In the genomic region with DNA sequence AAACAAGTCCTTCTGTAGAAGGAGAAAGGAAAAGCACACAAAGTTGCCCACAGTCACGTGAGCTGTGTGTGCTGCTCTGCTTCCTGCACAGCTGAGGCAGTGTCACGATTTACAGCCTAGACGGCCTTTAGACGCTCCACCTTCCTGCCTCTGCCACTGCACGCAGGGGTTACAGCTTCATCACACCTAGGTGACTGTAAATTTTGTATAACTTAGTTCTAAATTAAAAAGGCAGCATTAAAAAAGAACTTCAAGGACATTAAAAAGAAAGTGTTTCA, we compare ENCODE assay signal across 14 mouse cellular contexts.
A peak's percentile ranks its signal among the peaks of the same experiment; 100 is the strongest.
DNase-seq lines count a peak whose midpoint lies in the region; ATAC-seq and TF ChIP-seq lines count a peak whose summit lies in the region.
"Had no signal": no experiment of that assay in that cellular context is flagged by ENCODE, and none has a peak within 500 bp of the region (broad histone marks: within the 10 kb centered on the region; RNA-seq: fewer than 3 reads in every experiment).

No protein-coding gene starts in this region.

- no peak for TF ChIP-seq POLR2A in heart, adult 2 months (IDR thresholded peaks at IDR 0.05; ENCODE audit: insufficient read depth, low read depth, low read length)

- TF ChIP-seq EP300 in heart, adult 2 months (IDR thresholded peaks at IDR 0.05; ENCODE audit: insufficient read depth, low read depth, low read length) = no peak

- H3K4me2 ChIP-seq in midbrain, embryonic 16.5 days (ENCODE audit: low read length) = no peak overlapping the region
- no peak overlapping the region for H3K4me2 ChIP-seq in midbrain, embryonic 14.5 days (ENCODE audit: low read length)
- H3K4me2 ChIP-seq: stomach, embryonic 15.5 days had no signal

- WGBS in heart, adult 2 months = 64% methylated on average over 5 of the region's 5 CpGs
- 83% methylated on average over 5 of the region's 5 CpGs for WGBS in midbrain, embryonic 16.5 days
- 91% methylated on average over 5 of the region's 5 CpGs for WGBS in midbrain, embryonic 14.5 days

- H3K79me2 ChIP-seq in heart, adult 2 months (replicated peaks; ENCODE audit: control insufficient read depth, insufficient read depth, low read length) = no peaks in the 10 kb centered on the region

- peak; percentile 69; the same call in 1 of the 2 replicates for ATAC-seq in midbrain, embryonic 16.5 days
- ATAC-seq in midbrain, embryonic 14.5 days (ENCODE audit: low FRiP score, low TSS enrichment) = no peak
- peak; percentile 47 for ATAC-seq in common myeloid progenitor, adult 5-6 weeks (replicated peaks; ENCODE audit: low read depth, poor library complexity, severe bottlenecking)

- H3K9me3 ChIP-seq in midbrain, embryonic 16.5 days (replicated peaks; ENCODE audit: control insufficient read depth, low read length, poor library complexity, severe bottlenecking) = no peaks in the 10 kb centered on the region
- no peaks in the 10 kb centered on the region for H3K9me3 ChIP-seq in midbrain, embryonic 14.5 days (ENCODE audit: control insufficient read depth, low read length)
- H3K9me3 ChIP-seq: stomach, embryonic 15.5 days had no signal

- H3K36me3 ChIP-seq in heart, adult 2 months (ENCODE audit: control insufficient read depth, insufficient read depth, low read length) = peaks cover 3% of the 10 kb centered on the region; the same call in 1 of the 2 replicates
- peaks cover 6% of the 10 kb centered on the region; the same call in 1 of the 2 replicates for H3K36me3 ChIP-seq in midbrain, embryonic 16.5 days (ENCODE audit: control insufficient read depth, insufficient read depth, low read length)
- H3K36me3 ChIP-seq in midbrain, embryonic 14.5 days (ENCODE audit: control insufficient read depth, insufficient read depth, low read length) = peaks cover 22% of the 10 kb centered on the region

- H3K27me3 ChIP-seq in heart, adult 2 months (ENCODE audit: control insufficient read depth, insufficient read depth, low read length) = no peaks in the 10 kb centered on the region
- H3K27me3 ChIP-seq in midbrain, embryonic 16.5 days (ENCODE audit: control insufficient read depth, insufficient read depth, low read depth, low read length) = no peaks in the 10 kb centered on the region
- H3K27me3 ChIP-seq in midbrain, embryonic 14.5 days (ENCODE audit: control insufficient read depth, insufficient read depth, low read length) = no peaks in the 10 kb centered on the region
- H3K27me3 ChIP-seq: CH12.LX; stomach, embryonic 15.5 days had no signal

- no peak for TF ChIP-seq CTCF in heart, adult 2 months (IDR thresholded peaks at IDR 0.05)

- H3K27ac ChIP-seq in heart, adult 2 months = no peak overlapping the region
- no peak overlapping the region for H3K27ac ChIP-seq in midbrain, embryonic 16.5 days (ENCODE audit: low read length)
- H3K27ac ChIP-seq in midbrain, embryonic 14.5 days (replicated peaks; ENCODE audit: low read depth, low read length) = no peak overlapping the region
- H3K27ac ChIP-seq: stomach, embryonic 15.5 days had no signal

- intact Hi-C loops in heart, adult 2 months (cut with DNase I) = no loop called here

- no peak overlapping the region for H3K9ac ChIP-seq in heart, adult 2 months (ENCODE audit: low read depth, low read length)
- no peak overlapping the region for H3K9ac ChIP-seq in midbrain, embryonic 16.5 days (ENCODE audit: low read depth, low read length)
- H3K9ac ChIP-seq in midbrain, embryonic 14.5 days (replicated peaks; ENCODE audit: low read length) = no peak overlapping the region
- H3K9ac ChIP-seq: stomach, embryonic 15.5 days had no signal

- no peaks in the 10 kb centered on the region for H3K4me1 ChIP-seq in heart, adult 2 months (ENCODE audit: control insufficient read depth, insufficient read depth, low read length)
- no peaks in the 10 kb centered on the region for H3K4me1 ChIP-seq in midbrain, embryonic 16.5 days (ENCODE audit: control insufficient read depth, insufficient read depth, low read length)
- H3K4me1 ChIP-seq in midbrain, embryonic 14.5 days (ENCODE audit: control insufficient read depth, insufficient read depth, low read length) = no peaks in the 10 kb centered on the region
- H3K4me1 ChIP-seq: stomach, embryonic 15.5 days had no signal

- peak; percentile 64 for DNase-seq in heart, adult 11 months
- no peak for DNase-seq in heart, adult 2 months
- DNase-seq in midbrain, embryonic 14.5 days = no peak
- DNase-seq in thymus, postnatal 25 days = peak; percentile 19
- DNase-seq in heart, postnatal 4 days = no peak
- no peak for DNase-seq in yolk sac, embryonic 10.5 days (ENCODE audit: low spot score)
- DNase-seq: heart, adult 18-20 months; heart, postnatal 14 days; lung, adult 18-20 months; right cerebral cortex, postnatal 4 days had no signal

- H3K4me3 ChIP-seq in heart, adult 2 months = no peak overlapping the region
- no peak overlapping the region for H3K4me3 ChIP-seq in midbrain, embryonic 16.5 days (ENCODE audit: low read depth, low read length)
- no peak overlapping the region for H3K4me3 ChIP-seq in midbrain, embryonic 14.5 days (replicated peaks; ENCODE audit: low read depth, low read length)
- H3K4me3 ChIP-seq: stomach, embryonic 15.5 days had no signal

Comparison
In these comparisons a context has a peak if more than half of its experiments do, and no peak if none do; other contexts are left out.
1. DNase-seq: peak in heart, adult 11 months (single experiment) and thymus, postnatal 25 days (single experiment); none in heart, adult 2 months (0 of 2), midbrain, embryonic 14.5 days (single experiment), heart, postnatal 4 days (single experiment) and yolk sac, embryonic 10.5 days (single experiment).